21 mouse cellular contexts compared by ENCODE assay signal in genomic region chr2:122361868-122362621, GRCm38 (mm10). TPM values are rescaled to one million over a fixed set of nuclear protein-coding genes. Genes with fewer than 3 reads are reported as not detected.
DNase-seq lines count a peak whose midpoint lies in the region; ATAC-seq lines count a peak whose summit lies in the region.
"Had no signal": no experiment of that assay in that cellular context is flagged by ENCODE, and none has a peak within 500 bp of the region (broad histone marks: within the 10 kb centered on the region; RNA-seq: fewer than 3 reads in every experiment).

No protein-coding gene starts in this region.

- H3K27ac ChIP-seq in heart, embryonic 10.5 days, result 0 out of 2 replicates have a peak overlapping the region, but pooled peaks have one; percentile 5
- no peak overlapping the region for H3K27ac ChIP-seq in heart, embryonic 11.5 days (ENCODE audit: low read depth, low read length)
- 0 out of 2 replicates have a peak overlapping the region, but pooled peaks have one; percentile 27 for H3K27ac ChIP-seq in hindbrain, embryonic 16.5 days (ENCODE audit: low read depth, low read length)
- H3K27ac ChIP-seq: forebrain, embryonic 13.5 days; midbrain, embryonic 12.5 days; stomach, postnatal 0 days had no signal

- no peak overlapping the region for H3K9ac ChIP-seq in heart, embryonic 11.5 days (ENCODE audit: low read depth, low read length)
- no peak overlapping the region; the same call in 1 of the 2 replicates for H3K9ac ChIP-seq in hindbrain, embryonic 16.5 days (ENCODE audit: low read depth, low read length)
- H3K9ac ChIP-seq: forebrain, embryonic 13.5 days; midbrain, embryonic 12.5 days had no signal

- no peak overlapping the region for H3K4me3 ChIP-seq in heart, embryonic 10.5 days
- H3K4me3 ChIP-seq in heart, embryonic 11.5 days (ENCODE audit: low read depth, low read length), result no peak overlapping the region
- no peak overlapping the region for H3K4me3 ChIP-seq in hindbrain, embryonic 16.5 days (ENCODE audit: low read length)
- H3K4me3 ChIP-seq: forebrain, embryonic 13.5 days; midbrain, embryonic 12.5 days had no signal

- DNase-seq in heart, embryonic 10.5 days (ENCODE audit: low spot score), result no peak
- peak; percentile 52 for DNase-seq in cerebellum, adult 8-10 months
- DNase-seq in gastrocnemius, adult 18-20 months (ENCODE audit: low spot score), result no peak
- no peak for DNase-seq in urinary bladder, postnatal 25 days (ENCODE audit: low spot score)
- no peak for DNase-seq in layer of hippocampus, adult 8-10 months (ENCODE audit: low spot score in 2 of 2)
- DNase-seq: heart, adult 18-20 months; heart, postnatal 10 days; kidney, postnatal 10 days; lung, adult 18-20 months; right cerebral cortex, postnatal 14 days; thymus, postnatal 25 days had no signal

- no peak overlapping the region for H3K4me2 ChIP-seq in heart, embryonic 11.5 days
- H3K4me2 ChIP-seq in hindbrain, embryonic 16.5 days (ENCODE audit: low read length), result no peak overlapping the region
- H3K4me2 ChIP-seq: forebrain, embryonic 13.5 days; midbrain, embryonic 12.5 days had no signal

- no peak for ATAC-seq in heart, embryonic 11.5 days (replicated peaks; ENCODE audit: insufficient number of reproducible peaks, low FRiP score, low TSS enrichment)
- peak; percentile 10 for ATAC-seq in CD4-positive, CD25-positive, alpha-beta regulatory T cell, adult 4 months
- no peak for ATAC-seq in hindbrain, embryonic 16.5 days
- ATAC-seq: forebrain, embryonic 13.5 days had no signal

- H3K36me3 ChIP-seq in heart, embryonic 10.5 days, result peaks cover 26% of the 10 kb centered on the region; the same call in 1 of the 2 replicates
- H3K36me3 ChIP-seq in heart, embryonic 11.5 days (ENCODE audit: control insufficient read depth, insufficient read depth, low read length), result no peaks in the 10 kb centered on the region
- H3K36me3 ChIP-seq in hindbrain, embryonic 16.5 days (ENCODE audit: control insufficient read depth, insufficient read depth, low read length), result peaks cover 2% of the 10 kb centered on the region; the same call in 1 of the 2 replicates

- 62% methylated on average over 10 of the region's 10 CpGs for WGBS in heart, embryonic 10.5 days
- WGBS in heart, embryonic 11.5 days (ENCODE audit: insufficient replicate concordance), result 62% methylated on average over 10 of the region's 10 CpGs
- WGBS in hindbrain, embryonic 16.5 days, result 57% methylated on average over 10 of the region's 10 CpGs

- H3K9me3 ChIP-seq in heart, embryonic 10.5 days, result no peaks in the 10 kb centered on the region
- H3K9me3 ChIP-seq in heart, embryonic 11.5 days (replicated peaks; ENCODE audit: control insufficient read depth, low read length), result no peaks in the 10 kb centered on the region
- no peaks in the 10 kb centered on the region for H3K9me3 ChIP-seq in hindbrain, embryonic 16.5 days (ENCODE audit: control insufficient read depth, low read length)
- H3K9me3 ChIP-seq: forebrain, embryonic 13.5 days; midbrain, embryonic 12.5 days had no signal

- peaks cover 22% of the 10 kb centered on the region for H3K4me1 ChIP-seq in heart, embryonic 10.5 days
- H3K4me1 ChIP-seq in heart, embryonic 11.5 days (ENCODE audit: control insufficient read depth, insufficient read depth, low read length), result peaks cover 10% of the 10 kb centered on the region
- peaks cover 17% of the 10 kb centered on the region for H3K4me1 ChIP-seq in hindbrain, embryonic 16.5 days (ENCODE audit: control insufficient read depth, insufficient read depth, low read depth, low read length)

- H3K27me3 ChIP-seq in heart, embryonic 10.5 days (ENCODE audit: insufficient read depth, poor library complexity, severe bottlenecking), result 0 out of 2 replicates have a peak, but pooled peaks cover 3% of the 10 kb centered on the region
- no peaks in the 10 kb centered on the region for H3K27me3 ChIP-seq in heart, embryonic 11.5 days (ENCODE audit: control insufficient read depth, insufficient read depth, low read length)
- H3K27me3 ChIP-seq in hindbrain, embryonic 16.5 days (replicated peaks; ENCODE audit: control insufficient read depth, insufficient read depth, low read length), result no peaks in the 10 kb centered on the region
- H3K27me3 ChIP-seq: forebrain, embryonic 13.5 days; midbrain, embryonic 12.5 days had no signal

RNA-seq across cellular contexts. Expression of gene Shf, which starts 6.9 kb away (rescaled TPM):
- polyA plus RNA-seq in heart, embryonic 10.5 days (2016; fragmentation: Nextera tagmentation; extraction: Ambion mirVana), result 3.2 and 5.4 TPM in 2 replicates
- polyA plus RNA-seq in heart, embryonic 11.5 days (2014; fragmentation: Nextera tagmentation; extraction: Ambion mirVana), result 3.7 and 3.8 TPM in 2 replicates
- polyA plus RNA-seq in CD4-positive, CD25-positive, alpha-beta regulatory T cell, adult 4 months (2017; shearing (Covaris generic)), result under 1 TPM in 1 of 2 experiments, not detected in 1; 0.42 TPM
- 11.7 and 11.8 TPM in 2 replicates for polyA plus RNA-seq in hindbrain, embryonic 16.5 days (2015; fragmentation: Nextera tagmentation; extraction: Ambion mirVana)
- 1 to 10 TPM; 1.7 to 1.9 TPM for total RNA-seq in gastrocnemius, adult 18-20 months (2021)
- 10 to 100 TPM; 56.6 to 66.5 (median 61.5) TPM for total RNA-seq in layer of hippocampus, adult 8-10 months (2022)

RNA-seq across cellular contexts. Expression of gene Duox1, which starts 46.6 kb away (rescaled TPM):
- polyA plus RNA-seq in heart, embryonic 10.5 days (2016; fragmentation: Nextera tagmentation; extraction: Ambion mirVana), result 0.02 TPM in 1 of 2 replicates, not detected in the other
- polyA plus RNA-seq in heart, embryonic 11.5 days (2014; fragmentation: Nextera tagmentation; extraction: Ambion mirVana), result not detected in 2 replicates
- polyA plus RNA-seq in CD4-positive, CD25-positive, alpha-beta regulatory T cell, adult 4 months (2017; shearing (Covaris generic)), result not detected
- polyA plus RNA-seq in hindbrain, embryonic 16.5 days (2015; fragmentation: Nextera tagmentation; extraction: Ambion mirVana), result 0.09 and 0.15 TPM in 2 replicates
- total RNA-seq in gastrocnemius, adult 18-20 months (2021), result under 1 TPM; 0.50 to 0.83 TPM
- not detected for total RNA-seq in layer of hippocampus, adult 8-10 months (2022)
- polyA plus RNA-seq: cortical plate, adult 2 months; forebrain, embryonic 13.5 days had no signal

RNA-seq across cellular contexts. Expression of gene Duoxa1, which starts 48.5 kb away (rescaled TPM):
- not detected in 2 replicates for polyA plus RNA-seq in heart, embryonic 10.5 days (2016; fragmentation: Nextera tagmentation; extraction: Ambion mirVana)
- polyA plus RNA-seq in heart, embryonic 11.5 days (2014; fragmentation: Nextera tagmentation; extraction: Ambion mirVana), result not detected in 2 replicates
- not detected for polyA plus RNA-seq in CD4-positive, CD25-positive, alpha-beta regulatory T cell, adult 4 months (2017; shearing (Covaris generic))
- 0.26 and 0.27 TPM in 2 replicates for polyA plus RNA-seq in hindbrain, embryonic 16.5 days (2015; fragmentation: Nextera tagmentation; extraction: Ambion mirVana)
- 1 to 10 TPM in 1 of 2 experiments, under 1 TPM in 1; 0.25 to 1.2 TPM for total RNA-seq in gastrocnemius, adult 18-20 months (2021)
- not detected for total RNA-seq in layer of hippocampus, adult 8-10 months (2022)
- total RNA-seq: layer of hippocampus, postnatal 10 days; left cerebral cortex, postnatal 14 days had no signal
- polyA plus RNA-seq: forebrain, embryonic 13.5 days; intestine, embryonic 14.5 days had no signal
